Mouse (Mus musculus) cortical plate, adult 2 months (tissue): ENCODE results near the gene Slco3a1.

Source experiments
- CTCF ChIP-seq: fragments of 200-500 bp; IDR thresholded peaks from 2 replicates; pipeline ENCODE4 v1.5.1; 2011; ENCODE audit warnings: mild to moderate bottlenecking, control low read depth, low read length; ENCODE audit not compliant: insufficient read depth; ENCODE audit errors: extremely low read depth
- POLR2A ChIP-seq: fragments of 200-500 bp; IDR thresholded peaks from 2 replicates; pipeline ENCODE4 v1.6.1; 2011; ENCODE audit warnings: mild to moderate bottlenecking, low read length, control low read depth; ENCODE audit not compliant: insufficient read depth; ENCODE audit errors: extremely low read depth

- TF ChIP-seq CTCF = no peak
- TF ChIP-seq POLR2A = no peak
Observed at GRCm38 (mm10) chr7:74286531-74286930, 268.0 kb downstream of the Slco3a1 start.
